Mouse (Mus musculus) cerebellum, adult 2 months (tissue): ENCODE data around the gene Gemin5.

Experiments
- CTCF ChIP-seq: fragments of 200-500 bp; IDR thresholded peaks from 2 replicates; pipeline ENCODE4 v1.5.1; 2011; ENCODE audit warnings: low read depth, mild to moderate bottlenecking, control low read depth, low read length, moderate library complexity, borderline replicate concordance; ENCODE audit not compliant: insufficient read depth
- POLR2A ChIP-seq: fragments of 200-500 bp; IDR thresholded peaks from 2 replicates; pipeline ENCODE4 v1.6.1; 2011; ENCODE audit warnings: low read length, control low read depth, borderline replicate concordance; ENCODE audit not compliant: insufficient read depth

DNA sequence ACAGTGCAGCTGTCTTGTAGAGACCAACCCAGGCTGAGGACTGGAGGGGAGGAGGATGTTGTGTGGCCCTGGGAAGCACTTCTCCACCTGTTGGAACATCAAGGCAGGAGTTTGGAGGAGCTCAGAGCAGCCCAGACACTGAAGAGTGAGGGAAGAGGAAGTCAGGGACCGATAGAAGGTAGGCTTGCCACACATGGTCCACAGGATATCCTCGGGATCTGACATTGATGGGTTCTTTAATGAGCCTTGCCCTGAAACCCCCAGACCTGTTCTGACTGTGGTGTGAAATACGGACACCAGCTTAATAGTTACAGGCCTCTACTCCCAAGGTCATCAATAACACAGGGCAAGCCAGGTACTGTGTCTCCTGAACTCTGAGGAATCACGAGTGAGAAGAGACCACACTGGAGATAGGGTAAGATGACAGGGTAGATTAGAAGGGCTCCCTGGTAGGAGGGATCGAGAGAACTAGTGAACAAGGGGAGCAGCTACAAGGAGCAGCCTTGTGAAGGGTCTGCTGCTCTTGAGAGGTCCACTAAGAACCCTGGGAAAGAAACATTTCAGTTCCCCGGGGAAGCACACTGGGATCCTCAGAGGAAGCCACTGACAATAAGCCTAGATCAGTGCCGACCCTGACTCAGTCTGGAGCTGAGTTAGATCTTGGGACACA, 45.5 kb upstream of the Gemin5 start:
- TF ChIP-seq POLR2A (no peak), CTCF (no peak)
